Mouse (Mus musculus): ENCODE data around the gene Slc39a13.

GRCm38 (mm10) chr2:91113852-91114251 lies 43.6 kb upstream of the Slc39a13 start:
- TF ChIP-seq POLR2A (IDR thresholded peaks at IDR 0.05; ENCODE audit: low read depth, low read length) (no peak), CTCF (IDR thresholded peaks at IDR 0.05; ENCODE audit: extremely low read depth, insufficient read length, insufficient replicate concordance, low read depth, low read length) (no peak)

All from small intestine, adult 2 months (tissue).